Comparison of ENCODE assay signal across 15 mouse cellular contexts in genomic region chr10:33375474-33376029, GRCm38 (mm10).
"Had no signal": no experiment of that assay in that cellular context is flagged by ENCODE, and none has a peak within 500 bp of the region (broad histone marks: within the 10 kb centered on the region; RNA-seq: fewer than 3 reads in every experiment).

No protein-coding gene starts in this region.

- H3K4me2 ChIP-seq: kidney, embryonic 15.5 days; limb, embryonic 12.5 days; liver, embryonic 13.5 days; lung, embryonic 15.5 days; neural tube, embryonic 13.5 days had no signal

- H3K27me3 ChIP-seq: kidney, embryonic 15.5 days; limb, embryonic 12.5 days; liver, embryonic 13.5 days; lung, embryonic 15.5 days; neural tube, embryonic 13.5 days had no signal

- DNase-seq: kidney, adult 2 months; kidney, postnatal 14 days; liver; liver, embryonic 13.5 days; liver, postnatal 0 days; retina, postnatal 1 day; right cerebral cortex, postnatal 4 days; spleen, adult 18-20 months; thymus, adult 2 months; thymus, postnatal 25 days had no signal

- H3K27ac ChIP-seq: kidney, embryonic 15.5 days; limb, embryonic 12.5 days; liver, embryonic 13.5 days; lung, embryonic 15.5 days; neural tube, embryonic 13.5 days had no signal

- H3K9me3 ChIP-seq: kidney, embryonic 15.5 days; limb, embryonic 12.5 days; liver, embryonic 13.5 days; lung, embryonic 15.5 days; neural tube, embryonic 13.5 days had no signal

- H3K9ac ChIP-seq: kidney, embryonic 15.5 days; limb, embryonic 12.5 days; liver, embryonic 13.5 days; liver, postnatal 0 days; lung, embryonic 15.5 days; neural tube, embryonic 13.5 days had no signal

- H3K4me1 ChIP-seq: kidney, embryonic 15.5 days; limb, embryonic 12.5 days; liver, embryonic 13.5 days; lung, embryonic 15.5 days; neural tube, embryonic 13.5 days had no signal

- H3K36me3 ChIP-seq: kidney, embryonic 15.5 days; limb, embryonic 12.5 days; liver, embryonic 13.5 days; lung, embryonic 15.5 days; neural tube, embryonic 13.5 days had no signal

- ATAC-seq: liver, postnatal 0 days; midbrain, embryonic 16.5 days had no signal

- H3K4me3 ChIP-seq: kidney, embryonic 15.5 days; limb, embryonic 12.5 days; liver, embryonic 13.5 days; lung, embryonic 15.5 days; neural tube, embryonic 13.5 days had no signal
